Mouse (Mus musculus): Measurements from ENCODE around the gene Gm20388. TPM values are rescaled to one million over a fixed set of nuclear protein-coding genes. Genes with fewer than 3 reads are reported as not detected.

The Gm20388 gene
- total and polyA plus RNA-seq, 3 experiments: 0.02 to 0.05 TPM; not detected in 1

- DNase-seq (ENCODE audit: low spot score) (peak; percentile 46), ATAC-seq (ENCODE audit: extremely low read depth, insufficient number of reproducible peaks, low FRiP score, poor library complexity, severe bottlenecking) (no peak)
- peaks cover 67% of the 10 kb centered on the region for H3K4me1 ChIP-seq (ENCODE audit: insufficient read depth, low read depth, low read length)
- H3K36me3 ChIP-seq (replicated peaks): peaks cover 78% of the 10 kb centered on the region
- no peaks in the 10 kb centered on the region for H3K27me3 ChIP-seq (ENCODE audit: insufficient read depth, low read length)
- no peak for TF ChIP-seq GATA2 (IDR thresholded peaks at IDR 0.05; ENCODE audit: borderline replicate concordance, low read depth, low read length)
- no peak for TF ChIP-seq TAL1 (conservative IDR thresholded peaks at IDR 0.05; ENCODE audit: low read depth, low read length)
- TF ChIP-seq POLR2AphosphoS5 (IDR thresholded peaks at IDR 0.05; ENCODE audit: insufficient replicate concordance, low read depth, low read length): no peak
- no peak for TF ChIP-seq CTCF (IDR thresholded peaks at IDR 0.05; ENCODE audit: low read depth, low read length)
- no peak for TF ChIP-seq GATA1 (IDR thresholded peaks at IDR 0.05; ENCODE audit: borderline replicate concordance, low read length)
- H3K9me3 ChIP-seq (replicated peaks): peaks cover 3% of the 10 kb centered on the region
- peak overlapping the region; percentile 57; the same call in 1 of the 2 replicates for H3K4me3 ChIP-seq (ENCODE audit: low read depth, low read length)
These were observed 2526.0 kb downstream of the Gm20388 start for GRCm38 (mm10) chr8:122436586-122437125.

GRCm38 (mm10) chr8:122437708-122438331, 2527.2 kb downstream of the Gm20388 start:
- Histone ChIP-seq H3K4me1 (ENCODE audit: insufficient read depth, low read depth, low read length) (peaks cover 62% of the 10 kb centered on the region), H3K4me3 (ENCODE audit: low read depth, low read length) (peak overlapping the region; percentile 57; the same call in 1 of the 2 replicates), H3K36me3 (replicated peaks) (peaks cover 78% of the 10 kb centered on the region), H3K9me3 (replicated peaks) (peaks cover 3% of the 10 kb centered on the region), H3K27me3 (ENCODE audit: insufficient read depth, low read length) (no peaks in the 10 kb centered on the region)
- no peak for DNase-seq (ENCODE audit: low spot score)
- TF ChIP-seq POLR2AphosphoS5 (IDR thresholded peaks at IDR 0.05; ENCODE audit: insufficient replicate concordance, low read depth, low read length) (no peak), TAL1 (conservative IDR thresholded peaks at IDR 0.05; ENCODE audit: low read depth, low read length) (no peak), CTCF (IDR thresholded peaks at IDR 0.05; ENCODE audit: low read depth, low read length) (no peak), GATA2 (IDR thresholded peaks at IDR 0.05; ENCODE audit: borderline replicate concordance, low read depth, low read length) (no peak), GATA1 (IDR thresholded peaks at IDR 0.05; ENCODE audit: borderline replicate concordance, low read length) (no peak)
- ATAC-seq (ENCODE audit: extremely low read depth, insufficient number of reproducible peaks, low FRiP score, poor library complexity, severe bottlenecking): no peak

- Histone ChIP-seq H3K36me3 (replicated peaks) (peaks cover 63% of the 10 kb centered on the region), H3K27me3 (ENCODE audit: insufficient read depth, low read length) (no peaks in the 10 kb centered on the region), H3K9me3 (replicated peaks) (peaks cover 3% of the 10 kb centered on the region), H3K4me3 (ENCODE audit: low read depth, low read length) (no peak overlapping the region; the same call in 1 of the 2 replicates), H3K4me1 (ENCODE audit: insufficient read depth, low read depth, low read length) (peaks cover 58% of the 10 kb centered on the region)
- TF ChIP-seq POLR2AphosphoS5 (IDR thresholded peaks at IDR 0.05; ENCODE audit: insufficient replicate concordance, low read depth, low read length) (no peak), GATA1 (IDR thresholded peaks at IDR 0.05; ENCODE audit: borderline replicate concordance, low read length) (no peak), GATA2 (IDR thresholded peaks at IDR 0.05; ENCODE audit: borderline replicate concordance, low read depth, low read length) (no peak), TAL1 (conservative IDR thresholded peaks at IDR 0.05; ENCODE audit: low read depth, low read length) (no peak), CTCF (IDR thresholded peaks at IDR 0.05; ENCODE audit: low read depth, low read length) (no peak)
- DNase-seq (ENCODE audit: low spot score) (no peak), ATAC-seq (ENCODE audit: extremely low read depth, insufficient number of reproducible peaks, low FRiP score, poor library complexity, severe bottlenecking) (no peak)
These were observed 2528.7 kb downstream of the Gm20388 start for GRCm38 (mm10) chr8:122439336-122439735.

- Histone ChIP-seq H3K4me3 (ENCODE audit: low read depth, low read length) (no peak overlapping the region), H3K9me3 (replicated peaks) (no peaks in the 10 kb centered on the region), H3K36me3 (replicated peaks) (peaks cover 55% of the 10 kb centered on the region), H3K27me3 (ENCODE audit: insufficient read depth, low read length) (peaks cover 6% of the 10 kb centered on the region; the same call in 1 of the 2 replicates), H3K4me1 (ENCODE audit: insufficient read depth, low read depth, low read length) (peaks cover 67% of the 10 kb centered on the region)
- TF ChIP-seq POLR2AphosphoS5 (IDR thresholded peaks at IDR 0.05; ENCODE audit: insufficient replicate concordance, low read depth, low read length) (no peak), TAL1 (conservative IDR thresholded peaks at IDR 0.05; ENCODE audit: low read depth, low read length) (no peak), CTCF (IDR thresholded peaks at IDR 0.05; ENCODE audit: low read depth, low read length) (no peak), GATA1 (IDR thresholded peaks at IDR 0.05; ENCODE audit: borderline replicate concordance, low read length) (no peak), GATA2 (IDR thresholded peaks at IDR 0.05; ENCODE audit: borderline replicate concordance, low read depth, low read length) (no peak)
- ATAC-seq (ENCODE audit: extremely low read depth, insufficient number of reproducible peaks, low FRiP score, poor library complexity, severe bottlenecking): no peak
- no peak for DNase-seq (ENCODE audit: low spot score)
These were observed 2530.7 kb downstream of the Gm20388 start for GRCm38 (mm10) chr8:122441326-122441725.

GRCm38 (mm10) chr8:122442356-122442755, 2531.7 kb downstream of the Gm20388 start:
- H3K4me3 ChIP-seq (ENCODE audit: low read depth, low read length): peak overlapping the region; percentile 77
- H3K9me3 ChIP-seq (replicated peaks): no peaks in the 10 kb centered on the region
- H3K4me1 ChIP-seq (ENCODE audit: insufficient read depth, low read depth, low read length): peaks cover 57% of the 10 kb centered on the region
- peaks cover 15% of the 10 kb centered on the region for H3K27me3 ChIP-seq (ENCODE audit: insufficient read depth, low read length)
- DNase-seq (ENCODE audit: low spot score) (no peak), ATAC-seq (ENCODE audit: extremely low read depth, insufficient number of reproducible peaks, low FRiP score, poor library complexity, severe bottlenecking) (no peak)
- H3K36me3 ChIP-seq (replicated peaks): peaks cover 45% of the 10 kb centered on the region
- TF ChIP-seq CTCF (IDR thresholded peaks at IDR 0.05; ENCODE audit: low read depth, low read length) (no peak), POLR2AphosphoS5 (IDR thresholded peaks at IDR 0.05; ENCODE audit: insufficient replicate concordance, low read depth, low read length) (no peak), GATA2 (IDR thresholded peaks at IDR 0.05; ENCODE audit: borderline replicate concordance, low read depth, low read length) (no peak), TAL1 (conservative IDR thresholded peaks at IDR 0.05; ENCODE audit: low read depth, low read length) (no peak), GATA1 (IDR thresholded peaks at IDR 0.05; ENCODE audit: borderline replicate concordance, low read length) (no peak)

GRCm38 (mm10) chr8:122442781-122443180, 2532.1 kb downstream of the Gm20388 start:
- Histone ChIP-seq H3K27me3 (ENCODE audit: insufficient read depth, low read length) (peaks cover 19% of the 10 kb centered on the region), H3K4me1 (ENCODE audit: insufficient read depth, low read depth, low read length) (peaks cover 52% of the 10 kb centered on the region), H3K4me3 (ENCODE audit: low read depth, low read length) (peak overlapping the region; percentile 77), H3K36me3 (replicated peaks) (peaks cover 40% of the 10 kb centered on the region), H3K9me3 (replicated peaks) (no peaks in the 10 kb centered on the region)
- ATAC-seq (ENCODE audit: extremely low read depth, insufficient number of reproducible peaks, low FRiP score, poor library complexity, severe bottlenecking) (no peak), DNase-seq (ENCODE audit: low spot score) (no peak)
- TF ChIP-seq TAL1 (conservative IDR thresholded peaks at IDR 0.05; ENCODE audit: low read depth, low read length) (no peak), POLR2AphosphoS5 (IDR thresholded peaks at IDR 0.05; ENCODE audit: insufficient replicate concordance, low read depth, low read length) (no peak), GATA1 (IDR thresholded peaks at IDR 0.05; ENCODE audit: borderline replicate concordance, low read length) (no peak), CTCF (IDR thresholded peaks at IDR 0.05; ENCODE audit: low read depth, low read length) (no peak), GATA2 (IDR thresholded peaks at IDR 0.05; ENCODE audit: borderline replicate concordance, low read depth, low read length) (no peak)

Measured in G1E (cell line).